Mouse (Mus musculus) heart, postnatal 0 days (tissue): ENCODE results near the gene Col12a1.

ENCODE experiments used
- CTCF ChIP-seq: IDR thresholded peaks from 2 replicates; pipeline ENCODE4 v1.5.1; 2016; ENCODE audit warnings: antibody characterized with exemption, control low read depth, low read depth
- EP300 ChIP-seq: IDR thresholded peaks from 2 replicates; pipeline ENCODE4 v1.6.1; 2016; ENCODE audit warnings: antibody characterized with exemption, low read depth

DNA sequence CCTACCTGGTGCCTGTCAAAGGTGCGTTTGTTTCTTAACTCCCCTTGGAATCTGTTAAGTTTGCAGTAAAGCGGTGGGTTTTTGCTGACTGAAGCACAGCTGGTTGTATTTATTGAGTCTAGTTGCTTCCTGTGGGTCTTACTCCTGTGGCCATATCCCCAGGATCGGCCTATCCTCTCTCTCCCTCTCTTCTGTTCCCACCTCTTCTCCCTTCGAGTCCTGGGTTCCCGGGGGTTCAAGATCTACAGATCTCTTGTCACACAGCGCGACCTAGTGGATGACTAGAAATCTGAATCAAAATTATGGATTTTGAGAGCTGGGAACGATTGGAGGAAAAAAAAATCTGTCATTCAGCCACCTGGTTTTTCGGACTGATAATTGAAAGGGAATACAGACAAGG lies 2.4 kb upstream of the Col12a1 start:
- TF ChIP-seq CTCF (peak; percentile 66), EP300 (no peak)
